Mouse (Mus musculus): Measurements from ENCODE around the gene Galnt2.

- no peak for TF ChIP-seq CTCF (IDR thresholded peaks at IDR 0.05; ENCODE audit: control insufficient read depth, insufficient read depth, insufficient read length)
- TF ChIP-seq MYOD1 (IDR thresholded peaks at IDR 0.05; ENCODE audit: control insufficient read depth, insufficient read length, low read depth): no peak
- no peak for TF ChIP-seq USF1 (IDR thresholded peaks at IDR 0.05; ENCODE audit: low read depth)
- TF ChIP-seq MYOG (IDR thresholded peaks at IDR 0.05; ENCODE audit: control insufficient read depth, extremely low read depth, insufficient read length): no peak
These were observed 55.4 kb downstream of the Galnt2 start for GRCm38 (mm10) chr8:124286461-124287124.

All from C2C12 (cell line).